Mouse (Mus musculus) forebrain, postnatal 0 days (tissue): ENCODE measurements around the gene Ociad1. TPM values are rescaled to one million over a fixed set of nuclear protein-coding genes. Genes with fewer than 3 reads are reported as not detected.

Source experiments
- ATAC-seq: fragments of 200-750 bp; cut with Nextera tagmentation; 2 replicates; pipeline ENCODE4 v1.8.0; 2017; ENCODE audit warnings: mild to moderate bottlenecking, moderate library complexity
- DNase-seq: peaks from one replicate; pipeline ENCODE4 v3.0.0-alpha.2; 2015
- H3K27ac ChIP-seq: fragments of 300-500 bp; sonication (generic); 2 replicates; pipeline ENCODE4 v1.5.1; 2014; ENCODE audit warnings: low read depth, mild to moderate bottlenecking, antibody characterized with exemption, low read length, moderate library complexity, mixed read lengths
- H3K27me3 ChIP-seq: fragments of 300-500 bp; sonication (generic); 2 replicates; pipeline ENCODE4 v1.6.1; 2014; ENCODE audit warnings: mild to moderate bottlenecking, low read length, mixed read lengths; ENCODE audit not compliant: insufficient read depth
- H3K36me3 ChIP-seq: fragments of 300-500 bp; sonication (generic); 2 replicates; pipeline ENCODE4 v1.6.1; 2014; ENCODE audit warnings: mild to moderate bottlenecking, moderate library complexity; ENCODE audit not compliant: insufficient read depth
- H3K4me1 ChIP-seq: fragments of 300-500 bp; sonication (generic); 2 replicates; pipeline ENCODE4 v1.6.1; 2014; ENCODE audit warnings: antibody characterized with exemption; ENCODE audit not compliant: insufficient read depth
- H3K4me2 ChIP-seq: fragments of 300-500 bp; sonication (generic); 2 replicates; pipeline ENCODE4 v1.6.1; 2014; ENCODE audit warnings: low read depth, mild to moderate bottlenecking, moderate library complexity
- H3K4me3 ChIP-seq: fragments of 300-500 bp; sonication (generic); 2 replicates; pipeline ENCODE4 v1.5.1; 2014; ENCODE audit warnings: low read depth, low read length, mixed read lengths
- H3K9ac ChIP-seq: fragments of 300-500 bp; sonication (generic); 2 replicates; pipeline ENCODE4 v1.6.1; 2014; ENCODE audit warnings: mild to moderate bottlenecking
- H3K9me3 ChIP-seq: fragments of 300-500 bp; sonication (generic); 2 replicates; pipeline ENCODE4 v1.6.1; 2016; ENCODE audit warnings: low read length
- CTCF ChIP-seq: sonication (generic); IDR thresholded peaks from 2 replicates; pipeline ENCODE4 v1.5.1; 2016; ENCODE audit warnings: antibody characterized with exemption, control low read depth, low read depth
- WGBS: fragments of 180-500 bp; shearing (Covaris S2); extraction: QIAGEN DNeasy Blood & Tissue Kit; methylation state at CpG from one replicate; pipeline ENCODE4 v1.1.7; 2014; 5-methylcytosine and 5-hydroxymethylcytosine counted together
- polyA plus RNA-seq: library from polyadenylated mRNA; unstranded; fragments of >200 nt; fragmentation: Nextera tagmentation; extraction: Ambion mirVana; gene quantifications from 2 replicates; pipeline ENCODE4 v1.2.1, GENCODE M21; 2015
- total RNA-seq: library from RNA; depleted of rRNA; stranded (reverse); fragments of >200 nt; gene quantifications from 2 replicates; pipeline ENCODE4 v1.2.3, GENCODE M21; 2014; rRNA removed

Gene Ociad1
- total RNA-seq (237 and 265 TPM in 2 replicates), polyA plus RNA-seq (336 and 379 TPM in 2 replicates)

DNA sequence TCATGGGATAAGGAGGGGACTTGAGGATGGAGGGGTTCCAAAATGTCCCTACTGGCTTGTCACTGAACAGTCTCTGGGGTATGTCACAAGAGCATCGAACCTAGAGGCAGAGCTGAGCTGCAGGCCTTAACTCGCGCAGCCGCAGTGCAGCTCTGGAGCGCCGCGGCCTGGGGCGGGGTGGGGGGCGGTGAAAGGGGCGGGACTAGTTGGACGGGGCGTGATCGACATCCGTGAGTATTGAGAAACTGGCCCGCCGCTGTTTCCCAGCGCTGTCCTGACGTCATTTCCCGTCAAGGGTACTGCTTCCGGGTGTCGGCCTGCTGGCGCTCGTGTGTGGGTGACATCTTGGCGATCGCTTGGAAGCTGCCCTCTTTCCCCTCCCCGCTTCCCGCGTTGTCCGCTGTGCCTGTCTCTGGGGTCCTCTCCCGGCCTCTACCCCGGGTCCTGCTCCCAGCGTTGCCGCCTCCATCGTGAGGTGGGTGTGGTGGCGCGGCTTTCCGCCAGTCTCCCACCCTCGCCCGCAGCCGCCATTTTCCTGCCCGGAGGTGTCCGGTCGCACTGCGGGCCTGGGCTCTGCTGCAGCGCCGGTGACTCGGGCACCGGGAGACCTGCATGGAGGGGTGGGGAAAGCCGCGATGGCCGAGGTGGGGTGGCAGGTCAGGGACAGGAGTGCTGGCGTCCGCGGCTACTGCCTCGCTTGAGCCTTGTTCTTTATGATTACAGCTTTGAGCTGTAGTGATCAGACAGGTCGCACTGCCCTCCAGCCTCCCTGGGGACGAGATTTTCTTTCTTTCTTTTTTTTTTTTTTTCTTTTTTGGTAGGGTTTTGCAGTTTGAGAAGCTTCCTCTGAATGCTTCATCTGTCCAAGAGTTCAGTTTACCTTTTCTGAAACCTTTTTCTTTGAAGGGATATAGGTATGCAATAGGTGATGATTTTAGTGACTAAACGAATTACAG, at the start of gene Ociad1:
Ociad1 (plus strand) TSS at position 283 of the 956 bp plus-strand sequence.
- Histone ChIP-seq H3K36me3 (no peaks in the 10 kb centered on the region), H3K9me3 (no peaks in the 10 kb centered on the region), H3K4me3 (peak within 1 kb of the TSS; percentile 99), H3K9ac (peak within 1 kb of the TSS; percentile 98), H3K27me3 (no peaks in the 10 kb centered on the region), H3K4me1 (peaks cover 5% of the 10 kb centered on the region; the same call in 1 of the 2 replicates), H3K4me2 (peak within 1 kb of the TSS; percentile 51), H3K27ac (peak within 1 kb of the TSS; percentile 94)
- DNase-seq (peak; percentile 98), ATAC-seq (peak; percentile 100)
- 3% methylated on average over 58 of the region's 58 CpGs for WGBS
- TF ChIP-seq CTCF: peak; percentile 45

DNA sequence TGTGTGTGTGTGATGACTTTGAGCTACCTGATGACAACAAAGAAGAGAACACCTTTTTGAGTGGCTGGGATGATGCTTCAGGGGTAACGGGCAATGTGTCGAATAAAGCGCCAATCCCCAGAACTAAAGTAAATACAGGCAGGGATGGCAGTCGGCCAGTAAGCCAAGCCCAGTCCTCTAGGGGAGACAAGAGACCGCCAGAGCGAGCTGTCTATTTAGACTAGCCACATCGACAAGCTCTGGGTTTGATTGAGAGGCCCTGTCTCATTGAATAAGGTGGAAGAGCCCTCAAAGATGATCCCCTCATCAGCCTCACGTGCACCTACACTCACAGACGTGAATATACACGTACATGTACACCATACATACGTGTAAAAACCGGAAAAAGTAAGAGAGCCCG, 48.2 kb upstream of the Ociad1 start:
- Histone ChIP-seq H3K4me1 (peaks cover 9% of the 10 kb centered on the region; the same call in 1 of the 2 replicates), H3K4me3 (no peak overlapping the region), H3K27me3 (no peaks in the 10 kb centered on the region), H3K9ac (no peak overlapping the region), H3K9me3 (no peaks in the 10 kb centered on the region), H3K4me2 (no peak overlapping the region), H3K36me3 (no peaks in the 10 kb centered on the region), H3K27ac (no peak overlapping the region)
- 51% methylated on average over 13 of the region's 13 CpGs for WGBS
- ATAC-seq (peak; percentile 63; the same call in 1 of the 2 replicates), DNase-seq (peak; percentile 67)
- TF ChIP-seq CTCF: no peak

GRCm38 (mm10) chr5:73246414-73246813, 46.2 kb upstream of the Ociad1 start:
- WGBS: 84% methylated on average over 6 of the region's 6 CpGs
- Histone ChIP-seq H3K9ac (no peak overlapping the region), H3K36me3 (no peaks in the 10 kb centered on the region), H3K9me3 (no peaks in the 10 kb centered on the region), H3K4me1 (peaks cover 9% of the 10 kb centered on the region; the same call in 1 of the 2 replicates), H3K27ac (no peak overlapping the region), H3K4me3 (no peak overlapping the region), H3K4me2 (no peak overlapping the region), H3K27me3 (no peaks in the 10 kb centered on the region)
- no peak for TF ChIP-seq CTCF
- no peak for DNase-seq
- no peak for ATAC-seq

DNA sequence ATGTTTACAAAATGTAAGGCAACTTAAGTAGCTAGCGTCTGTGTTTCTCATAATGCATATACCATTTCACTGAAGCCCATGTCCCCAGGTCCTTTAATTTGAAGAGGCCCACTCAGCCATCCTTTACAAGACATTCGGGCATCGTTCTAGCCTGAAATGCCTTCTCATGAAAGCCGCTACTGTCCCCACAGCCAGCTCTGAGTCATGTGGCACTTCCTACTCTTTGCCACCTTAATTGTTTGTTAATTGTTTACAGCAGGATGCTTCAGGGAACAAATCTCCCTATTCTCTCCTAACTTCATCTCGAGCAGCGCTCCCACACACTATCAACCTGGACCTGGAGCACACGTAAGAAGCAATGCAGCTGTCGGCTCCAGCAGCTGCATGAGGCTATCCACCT, 44.4 kb upstream of the Ociad1 start:
- H3K4me1 ChIP-seq: no peaks in the 10 kb centered on the region
- ATAC-seq: no peak
- no peaks in the 10 kb centered on the region for H3K36me3 ChIP-seq
- no peaks in the 10 kb centered on the region for H3K9me3 ChIP-seq
- H3K27ac ChIP-seq: no peak overlapping the region
- 62% methylated on average over 8 of the region's 8 CpGs for WGBS
- no peak overlapping the region for H3K4me2 ChIP-seq
- DNase-seq: no peak
- no peaks in the 10 kb centered on the region for H3K27me3 ChIP-seq
- H3K4me3 ChIP-seq: no peak overlapping the region
- no peak overlapping the region for H3K9ac ChIP-seq
- no peak for TF ChIP-seq CTCF

DNA sequence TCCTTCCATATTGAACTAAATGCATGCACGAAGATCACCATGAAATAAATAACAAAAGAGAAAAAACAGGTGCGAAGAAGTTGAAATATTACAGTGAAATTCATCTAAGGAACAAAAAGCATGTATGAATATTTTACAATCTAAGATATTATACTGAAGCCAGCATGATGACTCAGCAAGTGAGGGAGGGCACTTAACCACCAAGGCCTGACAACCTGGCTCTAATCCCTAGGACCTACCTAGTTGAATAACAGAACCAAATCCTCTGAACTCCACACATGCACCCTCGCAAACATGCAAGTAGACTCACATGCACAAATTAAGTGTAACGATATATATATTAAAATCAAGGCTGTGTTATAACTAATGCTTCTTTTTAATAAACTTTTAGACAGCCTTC, 43.2 kb upstream of the Ociad1 start:
- Histone ChIP-seq H3K9me3 (no peaks in the 10 kb centered on the region), H3K36me3 (no peaks in the 10 kb centered on the region), H3K4me3 (no peak overlapping the region), H3K9ac (no peak overlapping the region), H3K27me3 (no peaks in the 10 kb centered on the region), H3K27ac (no peak overlapping the region), H3K4me1 (peaks cover 5% of the 10 kb centered on the region), H3K4me2 (no peak overlapping the region)
- ATAC-seq (no peak), DNase-seq (no peak)
- 94% methylated on average over 4 of the region's 4 CpGs for WGBS
- no peak for TF ChIP-seq CTCF

DNA sequence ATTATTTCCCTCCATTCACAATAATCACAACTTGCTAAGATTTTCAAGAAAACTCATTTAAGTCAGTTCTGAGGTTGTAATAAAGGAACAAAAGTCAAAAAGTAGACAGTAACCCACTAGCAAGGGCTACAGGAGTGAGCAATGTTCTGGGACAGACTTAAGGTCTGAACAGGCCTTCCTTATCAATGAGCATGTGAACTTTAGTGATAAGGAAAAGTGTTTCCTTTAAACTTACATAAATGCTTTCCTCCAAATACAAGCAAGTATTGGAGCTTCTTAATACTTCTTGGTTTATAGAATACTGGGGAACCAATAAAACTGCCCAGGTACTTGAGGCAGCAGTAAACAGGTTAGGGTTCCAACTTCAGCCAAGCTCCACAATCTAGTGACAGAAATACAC, 39.8 kb upstream of the Ociad1 start:
- no peaks in the 10 kb centered on the region for H3K27me3 ChIP-seq
- no peaks in the 10 kb centered on the region for H3K36me3 ChIP-seq
- H3K27ac ChIP-seq: no peak overlapping the region
- H3K4me1 ChIP-seq: peaks cover 14% of the 10 kb centered on the region
- no peak for TF ChIP-seq CTCF
- H3K4me2 ChIP-seq: no peak overlapping the region
- H3K9me3 ChIP-seq: no peaks in the 10 kb centered on the region
- DNase-seq (no peak), ATAC-seq (no peak)
- H3K9ac ChIP-seq: no peak overlapping the region
- no peak overlapping the region for H3K4me3 ChIP-seq

DNA sequence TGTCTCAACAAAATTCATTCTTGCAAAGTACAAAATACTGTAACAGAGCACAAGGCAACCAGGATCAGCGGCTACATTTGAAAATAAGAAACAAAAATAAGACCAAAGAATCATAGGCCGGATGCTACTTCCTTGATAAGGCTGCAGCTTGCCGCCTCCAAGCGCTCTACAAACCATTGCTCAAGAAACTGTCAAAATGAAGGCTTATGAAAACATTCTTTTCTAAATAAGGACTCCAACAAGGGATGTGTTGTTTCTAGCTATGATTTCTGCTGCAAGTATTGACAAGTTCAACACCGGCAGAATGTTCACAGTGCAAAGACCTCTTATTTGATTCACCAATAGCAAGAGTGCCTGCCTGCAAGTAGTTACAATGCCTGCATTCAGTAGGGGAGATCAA, 37.9 kb upstream of the Ociad1 start:
- no peak for ATAC-seq
- H3K27ac ChIP-seq: 0 out of 2 replicates have a peak overlapping the region, but pooled peaks have one; percentile 98
- peak overlapping the region; percentile 98 for H3K9ac ChIP-seq

More for the DNA sequence above, 37.9 kb upstream of the Ociad1 start:
- WGBS: 29% methylated on average over 5 of the region's 5 CpGs
- H3K4me2 ChIP-seq: peak overlapping the region; percentile 54
- no peaks in the 10 kb centered on the region for H3K9me3 ChIP-seq
- H3K4me3 ChIP-seq: peak overlapping the region; percentile 97
- no peaks in the 10 kb centered on the region for H3K36me3 ChIP-seq
- no peak for TF ChIP-seq CTCF
- no peaks in the 10 kb centered on the region for H3K27me3 ChIP-seq
- no peak for DNase-seq
- H3K4me1 ChIP-seq: peaks cover 14% of the 10 kb centered on the region
